Mouse (Mus musculus): ENCODE results near the gene Rps6ka1. TPM values are rescaled to one million over a fixed set of nuclear protein-coding genes. Genes with fewer than 3 reads are reported as not detected.
A peak's percentile ranks its signal among the peaks of the same experiment; 100 is the strongest.

Gene Rps6ka1
- polyA plus RNA-seq (2014; fragmentation: Nextera tagmentation; extraction: Ambion mirVana), result 34.9 and 39.1 TPM in 2 replicates

GRCm38 (mm10) chr4:133887672-133888453 lies at the start of gene Rps6ka1:
TSS of gene Rps6ka1 (minus strand) at chr4:133887797.
- no peaks in the 10 kb centered on the region for H3K9me3 ChIP-seq (replicated peaks; ENCODE audit: control insufficient read depth, low read length)
- peak within 1 kb of the TSS; percentile 88 for H3K9ac ChIP-seq (replicated peaks; ENCODE audit: low read length)
- H3K36me3 ChIP-seq (replicated peaks; ENCODE audit: control insufficient read depth, insufficient read depth, low read depth, low read length), result no peaks in the 10 kb centered on the region
- H3K27me3 ChIP-seq (ENCODE audit: control insufficient read depth, insufficient read depth, low read length), result no peaks in the 10 kb centered on the region
- peak; percentile 93 for DNase-seq (ENCODE audit: low spot score)
- under 1% methylated on average over 60 of the region's 61 CpGs for WGBS
- peak within 1 kb of the TSS; percentile 82 for H3K4me3 ChIP-seq (ENCODE audit: low read depth, low read length)
- peak within 1 kb of the TSS; percentile 83 for H3K27ac ChIP-seq (replicated peaks; ENCODE audit: low read depth, low read length)
- peak; percentile 78 for ATAC-seq (replicated peaks; ENCODE audit: insufficient number of reproducible peaks, low FRiP score, low TSS enrichment, low read depth)
- H3K4me2 ChIP-seq (ENCODE audit: low read depth, low read length), result peak within 1 kb of the TSS; percentile 95
- H3K4me1 ChIP-seq (ENCODE audit: control insufficient read depth, insufficient read depth, low read length), result peaks cover 6% of the 10 kb centered on the region

DNA sequence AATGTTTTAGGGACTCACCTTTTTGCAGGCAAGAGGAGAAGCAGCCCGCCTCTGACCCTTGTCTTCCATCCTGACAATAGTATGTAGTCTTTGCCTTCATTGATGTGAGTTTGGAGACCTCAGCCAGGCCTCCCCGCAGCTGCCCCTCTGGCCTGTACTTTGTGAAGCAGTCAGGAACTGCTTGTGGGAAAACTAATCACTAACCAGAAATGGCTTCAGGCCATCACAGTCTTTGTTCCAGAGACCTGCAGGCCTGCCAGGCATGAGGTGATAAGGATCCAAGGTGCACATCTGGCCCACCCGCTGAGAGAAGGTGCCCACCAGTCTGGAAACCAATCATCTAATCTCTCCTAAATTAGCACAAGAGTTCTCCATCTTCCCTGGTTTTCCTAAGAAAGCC lies 44.2 kb upstream of the Rps6ka1 start:
- Histone ChIP-seq H3K4me1 (ENCODE audit: control insufficient read depth, insufficient read depth, low read length) (0 out of 2 replicates have a peak, but pooled peaks cover 3% of the 10 kb centered on the region), H3K27ac (replicated peaks; ENCODE audit: low read depth, low read length) (no peak overlapping the region), H3K27me3 (ENCODE audit: control insufficient read depth, insufficient read depth, low read length) (no peaks in the 10 kb centered on the region), H3K9ac (replicated peaks; ENCODE audit: low read length) (no peak overlapping the region), H3K4me3 (ENCODE audit: low read depth, low read length) (no peak overlapping the region), H3K4me2 (ENCODE audit: low read depth, low read length) (no peak overlapping the region), H3K36me3 (replicated peaks; ENCODE audit: control insufficient read depth, insufficient read depth, low read depth, low read length) (no peaks in the 10 kb centered on the region), H3K9me3 (replicated peaks; ENCODE audit: control insufficient read depth, low read length) (no peaks in the 10 kb centered on the region)
- ATAC-seq (replicated peaks; ENCODE audit: insufficient number of reproducible peaks, low FRiP score, low TSS enrichment, low read depth) (no peak), DNase-seq (ENCODE audit: low spot score) (no peak)
- 77% methylated on average over 3 of the region's 3 CpGs for WGBS

DNA sequence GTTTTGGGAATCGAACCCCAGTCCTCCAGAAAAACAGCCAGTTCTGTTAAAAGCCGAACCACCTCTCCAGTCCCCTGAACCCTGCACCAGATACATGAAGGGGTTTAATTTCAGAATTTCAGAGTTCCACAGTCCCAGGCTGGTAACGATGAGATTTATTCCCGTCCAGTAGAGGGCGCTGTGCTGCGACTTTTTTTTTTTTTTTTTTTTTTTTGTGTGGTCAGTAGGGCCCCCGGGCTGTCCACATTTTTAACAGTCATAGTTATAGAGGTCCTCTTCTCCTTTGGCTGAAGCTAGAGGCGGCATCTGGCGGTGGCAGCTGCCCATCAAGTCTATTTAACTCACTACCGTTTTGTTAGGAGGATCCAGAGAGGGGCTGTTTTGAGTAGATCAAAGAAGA lies 43.8 kb upstream of the Rps6ka1 start:
- Histone ChIP-seq H3K27me3 (ENCODE audit: control insufficient read depth, insufficient read depth, low read length) (no peaks in the 10 kb centered on the region), H3K27ac (replicated peaks; ENCODE audit: low read depth, low read length) (no peak overlapping the region), H3K9ac (replicated peaks; ENCODE audit: low read length) (no peak overlapping the region), H3K4me3 (ENCODE audit: low read depth, low read length) (no peak overlapping the region), H3K36me3 (replicated peaks; ENCODE audit: control insufficient read depth, insufficient read depth, low read depth, low read length) (no peaks in the 10 kb centered on the region), H3K4me2 (ENCODE audit: low read depth, low read length) (no peak overlapping the region), H3K4me1 (ENCODE audit: control insufficient read depth, insufficient read depth, low read length) (0 out of 2 replicates have a peak, but pooled peaks cover 3% of the 10 kb centered on the region), H3K9me3 (replicated peaks; ENCODE audit: control insufficient read depth, low read length) (no peaks in the 10 kb centered on the region)
- DNase-seq (ENCODE audit: low spot score), result peak; percentile 53
- ATAC-seq (replicated peaks; ENCODE audit: insufficient number of reproducible peaks, low FRiP score, low TSS enrichment, low read depth), result no peak
- 15% methylated on average over 10 of the region's 10 CpGs for WGBS

GRCm38 (mm10) chr4:133929278-133929670 lies 41.7 kb upstream of the Rps6ka1 start:
- 0 out of 2 replicates have a peak, but pooled peaks cover 3% of the 10 kb centered on the region for H3K4me1 ChIP-seq (ENCODE audit: control insufficient read depth, insufficient read depth, low read length)
- no peaks in the 10 kb centered on the region for H3K36me3 ChIP-seq (replicated peaks; ENCODE audit: control insufficient read depth, insufficient read depth, low read depth, low read length)
- no peak overlapping the region for H3K27ac ChIP-seq (replicated peaks; ENCODE audit: low read depth, low read length)
- H3K9ac ChIP-seq (replicated peaks; ENCODE audit: low read length), result no peak overlapping the region
- no peak for DNase-seq (ENCODE audit: low spot score)
- H3K27me3 ChIP-seq (ENCODE audit: control insufficient read depth, insufficient read depth, low read length), result no peaks in the 10 kb centered on the region
- no peak overlapping the region for H3K4me2 ChIP-seq (ENCODE audit: low read depth, low read length)
- no peak for ATAC-seq (replicated peaks; ENCODE audit: insufficient number of reproducible peaks, low FRiP score, low TSS enrichment, low read depth)
- H3K9me3 ChIP-seq (replicated peaks; ENCODE audit: control insufficient read depth, low read length), result no peaks in the 10 kb centered on the region
- WGBS, result 43% methylated on average over 7 of the region's 7 CpGs
- no peak overlapping the region for H3K4me3 ChIP-seq (ENCODE audit: low read depth, low read length)

GRCm38 (mm10) chr4:133928576-133929277 lies 41.1 kb upstream of the Rps6ka1 start:
- H3K27me3 ChIP-seq (ENCODE audit: control insufficient read depth, insufficient read depth, low read length), result no peaks in the 10 kb centered on the region
- no peak overlapping the region for H3K4me3 ChIP-seq (ENCODE audit: low read depth, low read length)
- no peak overlapping the region for H3K27ac ChIP-seq (replicated peaks; ENCODE audit: low read depth, low read length)
- WGBS, result 36% methylated on average over 15 of the region's 15 CpGs
- ATAC-seq (replicated peaks; ENCODE audit: insufficient number of reproducible peaks, low FRiP score, low TSS enrichment, low read depth) (no peak), DNase-seq (ENCODE audit: low spot score) (peak; percentile 38)
- no peak overlapping the region for H3K4me2 ChIP-seq (ENCODE audit: low read depth, low read length)
- H3K9ac ChIP-seq (replicated peaks; ENCODE audit: low read length), result no peak overlapping the region
- H3K36me3 ChIP-seq (replicated peaks; ENCODE audit: control insufficient read depth, insufficient read depth, low read depth, low read length), result no peaks in the 10 kb centered on the region
- H3K4me1 ChIP-seq (ENCODE audit: control insufficient read depth, insufficient read depth, low read length), result 0 out of 2 replicates have a peak, but pooled peaks cover 3% of the 10 kb centered on the region
- no peaks in the 10 kb centered on the region for H3K9me3 ChIP-seq (replicated peaks; ENCODE audit: control insufficient read depth, low read length)

GRCm38 (mm10) chr4:133925204-133925603 lies 37.6 kb upstream of the Rps6ka1 start:
- Histone ChIP-seq H3K4me1 (ENCODE audit: control insufficient read depth, insufficient read depth, low read length) (0 out of 2 replicates have a peak, but pooled peaks cover 3% of the 10 kb centered on the region), H3K9ac (replicated peaks; ENCODE audit: low read length) (no peak overlapping the region), H3K9me3 (replicated peaks; ENCODE audit: control insufficient read depth, low read length) (no peaks in the 10 kb centered on the region), H3K4me2 (ENCODE audit: low read depth, low read length) (no peak overlapping the region), H3K27ac (replicated peaks; ENCODE audit: low read depth, low read length) (no peak overlapping the region), H3K4me3 (ENCODE audit: low read depth, low read length) (no peak overlapping the region), H3K36me3 (replicated peaks; ENCODE audit: control insufficient read depth, insufficient read depth, low read depth, low read length) (no peaks in the 10 kb centered on the region), H3K27me3 (ENCODE audit: control insufficient read depth, insufficient read depth, low read length) (no peaks in the 10 kb centered on the region)
- no peak for ATAC-seq (replicated peaks; ENCODE audit: insufficient number of reproducible peaks, low FRiP score, low TSS enrichment, low read depth)
- WGBS, result 80% methylated on average over 4 of the region's 4 CpGs
- no peak for DNase-seq (ENCODE audit: low spot score)

- no peaks in the 10 kb centered on the region for H3K27me3 ChIP-seq (ENCODE audit: control insufficient read depth, insufficient read depth, low read length)
- H3K4me2 ChIP-seq (ENCODE audit: low read depth, low read length), result no peak overlapping the region
- no peak overlapping the region for H3K4me3 ChIP-seq (ENCODE audit: low read depth, low read length)
- 0 out of 2 replicates have a peak, but pooled peaks cover 3% of the 10 kb centered on the region for H3K4me1 ChIP-seq (ENCODE audit: control insufficient read depth, insufficient read depth, low read length)
- H3K27ac ChIP-seq (replicated peaks; ENCODE audit: low read depth, low read length), result no peak overlapping the region
- DNase-seq (ENCODE audit: low spot score) (no peak), ATAC-seq (replicated peaks; ENCODE audit: insufficient number of reproducible peaks, low FRiP score, low TSS enrichment, low read depth) (no peak)
- no peaks in the 10 kb centered on the region for H3K36me3 ChIP-seq (replicated peaks; ENCODE audit: control insufficient read depth, insufficient read depth, low read depth, low read length)
- no peak overlapping the region for H3K9ac ChIP-seq (replicated peaks; ENCODE audit: low read length)
- H3K9me3 ChIP-seq (replicated peaks; ENCODE audit: control insufficient read depth, low read length), result no peaks in the 10 kb centered on the region
- 92% methylated on average over 5 of the region's 5 CpGs for WGBS
Measured at GRCm38 (mm10) chr4:133923743-133924142, 36.1 kb upstream of the Rps6ka1 start.

Data from embryonic facial prominence, embryonic 11.5 days (tissue).